Mouse (Mus musculus) myocyte (in vitro differentiated cells): ENCODE data around the gene Aurkaip1.

Source experiments
- E2F4 ChIP-seq: IDR thresholded peaks from one replicate; pipeline ENCODE4 v1.6.1; 2011; ENCODE audit warnings: mild to moderate bottlenecking, control low read depth, moderate library complexity; ENCODE audit not compliant: insufficient read depth
- MAX ChIP-seq: IDR thresholded peaks from one replicate; pipeline ENCODE4 v1.6.1; 2011; ENCODE audit warnings: low read depth, mild to moderate bottlenecking, control low read depth
- MYOG ChIP-seq, 3 experiments: IDR thresholded peaks; one replicate each; pipeline ENCODE4 v1.6.1; 2011; ENCODE audit warnings: control low read depth in 2 of 3, low read depth in 2 of 3, mild to moderate bottlenecking in 2 of 3; ENCODE audit not compliant: insufficient read length in 2 of 3, control insufficient read depth in 1 of 3, insufficient read depth in 1 of 3
- POLR2A ChIP-seq: IDR thresholded peaks from one replicate; pipeline ENCODE4 v1.6.1; 2011; ENCODE audit warnings: low read depth, mild to moderate bottlenecking, control low read depth, moderate library complexity; ENCODE audit not compliant: insufficient read length
- POLR2AphosphoS2 ChIP-seq: IDR thresholded peaks from one replicate; pipeline ENCODE4 v1.6.1; 2011; ENCODE audit warnings: low read depth, control low read depth; ENCODE audit not compliant: insufficient read length
- USF1 ChIP-seq: IDR thresholded peaks from one replicate; pipeline ENCODE4 v1.6.1; 2011; ENCODE audit warnings: low read depth, mild to moderate bottlenecking, control low read depth, moderate library complexity

- TF ChIP-seq USF1 (no peak), MAX (no peak), POLR2A (peak; percentile 70), E2F4 (no peak), MYOG (IDR thresholded peaks at IDR 0.05; ENCODE audit: control insufficient read depth in 1 of 3, insufficient read depth in 1 of 3, insufficient read length in 2 of 3, low read depth in 2 of 3) (peak in 1 of 3 experiments; percentile 38), POLR2AphosphoS2 (peak; percentile 89)
Observed at GRCm38 (mm10) chr4:155811929-155812664, 19.0 kb upstream of the Aurkaip1 start, which contains the start of gene Ccnl2.
